Mouse (Mus musculus): ENCODE measurements at regions not wholly inside any gene's neighbourhood (a gene's known extent, or its start where the extent isn't known, plus 50 kb on each side); places are given as distances from the start of the nearest gene placed in this dataset.

DNA sequence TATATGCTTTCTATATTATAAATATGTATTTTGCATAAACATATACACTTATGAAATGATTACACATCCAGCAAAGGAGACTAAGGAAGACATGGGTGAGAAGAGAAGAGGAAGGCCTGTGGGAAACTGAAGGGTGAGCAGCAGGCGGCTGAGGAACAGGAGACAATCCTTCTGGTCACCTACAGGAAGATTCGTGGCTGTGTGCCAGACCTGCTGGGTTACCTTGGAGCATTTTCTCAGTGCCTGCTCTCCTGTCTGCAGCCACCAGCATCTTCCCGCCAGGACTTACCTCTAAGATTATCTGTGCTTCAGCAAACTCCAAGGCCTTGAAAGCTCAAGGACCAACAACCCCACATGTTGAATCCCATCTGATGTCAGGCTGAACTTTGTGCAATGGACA, 258.3 kb upstream of the 3110018I06Rik start:
- Histone ChIP-seq H3K4me3 (no peak overlapping the region), H3K9ac (no peak overlapping the region), H3K36me3 (no peaks in the 10 kb centered on the region), H3K27ac (replicated peaks) (no peak overlapping the region), H3K4me2 (no peak overlapping the region), H3K27me3 (no peaks in the 10 kb centered on the region), H3K4me1 (replicated peaks) (no peaks in the 10 kb centered on the region), H3K9me3 (no peaks in the 10 kb centered on the region)
- ATAC-seq (ENCODE audit: low read depth), result no peak
- WGBS, result 88% methylated on average over 3 of the region's 3 CpGs

DNA sequence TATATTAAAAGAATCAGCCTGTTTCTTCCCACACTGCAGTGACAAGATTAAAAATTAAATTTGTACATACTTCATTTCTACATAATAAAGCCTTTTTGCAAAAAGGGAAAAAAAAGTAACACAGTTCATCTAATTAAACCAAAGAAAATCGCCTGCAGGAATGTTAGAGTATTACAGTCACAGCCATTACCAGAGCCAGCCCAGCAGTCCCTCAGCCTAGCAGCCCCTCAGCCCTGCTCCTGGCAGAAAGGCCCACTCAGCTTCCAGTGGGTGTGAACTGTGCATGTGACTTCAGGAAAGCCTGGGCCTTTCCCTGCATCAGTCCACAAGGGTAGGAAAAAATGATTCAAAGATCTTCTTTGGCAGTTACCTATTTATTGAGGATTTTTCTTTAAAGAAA, 256.8 kb upstream of the 3110018I06Rik start:
- H3K9ac ChIP-seq, result no peak overlapping the region
- no peaks in the 10 kb centered on the region for H3K27me3 ChIP-seq
- H3K4me1 ChIP-seq (replicated peaks), result no peaks in the 10 kb centered on the region
- H3K36me3 ChIP-seq, result no peaks in the 10 kb centered on the region
- H3K27ac ChIP-seq (replicated peaks), result no peak overlapping the region
- no peak overlapping the region for H3K4me3 ChIP-seq
- 28% methylated on average over 1 of the region's 1 CpGs for WGBS
- no peak overlapping the region for H3K4me2 ChIP-seq
- no peaks in the 10 kb centered on the region for H3K9me3 ChIP-seq
- ATAC-seq (ENCODE audit: low read depth), result no peak

DNA sequence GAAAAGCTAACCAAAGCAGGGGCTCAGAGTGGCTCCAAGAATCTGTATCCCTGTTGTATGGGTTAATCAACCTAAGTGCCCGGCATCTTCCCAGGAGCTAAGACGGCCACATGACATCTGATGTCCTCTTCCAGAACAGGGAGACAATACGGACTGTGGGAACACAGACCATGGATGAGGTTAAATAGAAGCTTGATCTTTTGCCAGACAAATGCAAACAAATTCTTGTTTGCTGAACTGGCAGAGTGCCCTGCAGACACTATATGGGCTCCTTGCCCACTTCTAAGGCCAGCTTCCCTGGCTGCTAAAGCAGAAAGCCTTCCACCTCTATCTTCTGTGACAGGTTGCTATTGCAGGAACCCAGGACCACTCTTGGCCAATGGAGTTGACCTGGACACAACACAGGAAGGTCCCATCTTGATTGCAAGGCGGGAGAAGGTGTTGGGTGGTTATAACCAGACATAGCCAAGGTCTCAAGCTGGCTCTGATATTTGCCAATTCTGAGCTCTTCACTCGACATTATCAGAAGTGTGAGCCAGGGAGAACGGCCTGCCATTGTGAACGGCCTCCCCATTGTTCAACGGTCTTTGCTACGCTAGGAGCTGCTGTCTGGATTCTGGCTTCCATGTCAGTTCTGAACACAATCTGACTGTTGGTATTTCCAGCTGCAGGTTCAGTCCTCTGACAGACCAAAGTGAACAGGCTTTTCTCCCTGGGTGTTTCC, 237.5 kb upstream of the 3110018I06Rik start:
- no peak for ATAC-seq (ENCODE audit: low read depth)
- H3K9me3 ChIP-seq, result no peaks in the 10 kb centered on the region
- H3K27me3 ChIP-seq, result no peaks in the 10 kb centered on the region
- no peak overlapping the region for H3K4me3 ChIP-seq
- H3K4me2 ChIP-seq, result no peak overlapping the region
- H3K27ac ChIP-seq (replicated peaks), result no peak overlapping the region
- no peak overlapping the region for H3K9ac ChIP-seq
- peaks cover 4% of the 10 kb centered on the region; the same call in 1 of the 2 replicates for H3K4me1 ChIP-seq (replicated peaks)
- H3K36me3 ChIP-seq, result no peaks in the 10 kb centered on the region
- WGBS, result 70% methylated on average over 9 of the region's 9 CpGs

DNA sequence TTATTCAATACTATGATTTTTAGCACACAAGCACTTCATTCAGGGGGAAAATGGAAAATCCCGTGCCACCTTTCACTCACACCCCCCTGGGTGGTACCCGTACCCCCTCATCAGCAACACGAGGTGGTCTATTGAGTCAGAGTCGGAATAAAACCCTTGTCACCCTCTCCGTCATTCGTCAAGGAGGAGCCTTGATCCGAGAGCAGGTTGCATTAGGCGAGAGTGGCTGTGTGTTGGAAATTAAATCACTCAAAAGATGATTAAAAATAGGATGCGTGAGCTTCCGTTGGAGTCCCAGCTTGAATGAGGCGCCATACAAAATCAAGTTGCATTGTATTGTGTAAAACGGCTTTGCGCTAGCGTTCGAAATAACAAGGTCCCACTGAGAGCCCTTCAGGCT, 236.5 kb upstream of the 3110018I06Rik start:
- Histone ChIP-seq H3K27me3 (no peaks in the 10 kb centered on the region), H3K36me3 (no peaks in the 10 kb centered on the region), H3K4me1 (replicated peaks) (peaks cover 4% of the 10 kb centered on the region; the same call in 1 of the 2 replicates), H3K4me2 (no peak overlapping the region), H3K9me3 (no peaks in the 10 kb centered on the region), H3K9ac (no peak overlapping the region), H3K4me3 (no peak overlapping the region), H3K27ac (replicated peaks) (no peak overlapping the region)
- ATAC-seq (ENCODE audit: low read depth), result no peak
- 61% methylated on average over 15 of the region's 15 CpGs for WGBS

DNA sequence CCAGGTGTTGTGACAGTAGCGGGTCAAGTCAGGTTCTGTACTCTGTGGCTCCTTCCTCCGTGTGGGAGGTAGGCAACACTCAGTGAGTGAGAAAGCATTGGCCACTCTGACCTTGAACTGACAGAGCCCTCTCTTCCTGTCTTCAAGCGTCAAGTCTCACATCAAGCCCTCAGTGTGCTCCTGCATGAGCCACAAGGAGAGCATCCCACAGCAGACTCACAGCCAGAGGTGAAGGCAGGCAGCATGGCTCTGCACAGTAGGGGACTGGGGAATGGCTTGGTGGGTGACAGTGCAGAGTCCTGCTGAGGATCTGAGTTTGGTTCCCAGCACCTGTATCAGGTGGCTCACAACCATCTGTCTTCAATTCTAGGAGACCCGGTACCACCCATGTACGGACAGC, 226.4 kb upstream of the 3110018I06Rik start:
- H3K4me1 ChIP-seq (replicated peaks), result peaks cover 7% of the 10 kb centered on the region; the same call in 1 of the 2 replicates
- H3K27me3 ChIP-seq, result no peaks in the 10 kb centered on the region
- H3K27ac ChIP-seq (replicated peaks), result no peak overlapping the region
- no peak overlapping the region for H3K9ac ChIP-seq
- H3K4me3 ChIP-seq, result no peak overlapping the region
- no peak overlapping the region for H3K4me2 ChIP-seq
- ATAC-seq (ENCODE audit: low read depth), result no peak
- H3K9me3 ChIP-seq, result no peaks in the 10 kb centered on the region
- no peaks in the 10 kb centered on the region for H3K36me3 ChIP-seq
- WGBS, result 95% methylated on average over 5 of the region's 5 CpGs

DNA sequence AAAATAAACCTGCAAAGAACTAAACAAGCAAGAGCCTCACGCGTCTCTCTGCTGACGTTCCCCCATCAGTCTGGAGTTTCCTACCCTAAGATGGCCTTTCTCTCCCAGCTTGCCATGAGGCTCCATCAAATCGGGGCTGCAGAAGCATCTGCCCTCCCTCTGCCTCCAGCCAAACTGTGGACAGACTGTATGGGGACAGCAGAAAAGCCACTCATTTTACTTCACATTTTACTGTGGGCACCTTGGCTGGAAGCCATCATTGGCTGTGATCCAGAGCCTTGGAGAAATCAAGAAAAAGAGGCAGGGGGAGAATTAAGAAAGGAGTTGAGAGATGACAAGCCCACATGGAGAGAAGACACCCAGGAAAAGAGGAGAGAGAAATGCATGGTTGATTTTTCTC, 225.9 kb upstream of the 3110018I06Rik start:
- Histone ChIP-seq H3K9me3 (no peaks in the 10 kb centered on the region), H3K4me1 (replicated peaks) (peaks cover 7% of the 10 kb centered on the region; the same call in 1 of the 2 replicates), H3K27me3 (no peaks in the 10 kb centered on the region), H3K36me3 (no peaks in the 10 kb centered on the region), H3K27ac (replicated peaks) (no peak overlapping the region), H3K9ac (no peak overlapping the region), H3K4me3 (no peak overlapping the region), H3K4me2 (no peak overlapping the region)
- WGBS, result 69% methylated on average over 4 of the region's 4 CpGs
- no peak for ATAC-seq (ENCODE audit: low read depth)

DNA sequence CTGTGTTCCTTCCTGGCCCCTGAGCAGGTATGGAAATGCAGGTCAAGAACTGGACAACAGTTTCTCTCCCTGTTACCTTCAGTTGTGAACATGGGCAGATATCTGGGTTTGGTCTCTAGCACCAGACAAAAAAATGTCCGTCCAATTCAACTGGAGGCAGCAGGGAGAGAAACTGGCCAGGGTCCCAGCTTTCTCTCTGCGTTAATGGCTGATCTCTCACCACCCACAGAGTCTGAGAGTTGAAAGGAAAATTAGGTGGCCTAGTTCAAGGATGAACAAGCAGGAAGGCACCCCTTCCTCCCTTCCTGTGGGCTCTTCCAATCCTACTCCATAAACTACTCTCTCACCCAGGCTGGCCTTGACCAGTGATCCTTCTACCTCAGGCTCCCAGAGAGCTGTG, 221.7 kb upstream of the 3110018I06Rik start:
- WGBS, result 55% methylated on average over 2 of the region's 2 CpGs
- no peaks in the 10 kb centered on the region for H3K27me3 ChIP-seq
- peaks cover 7% of the 10 kb centered on the region; the same call in 1 of the 2 replicates for H3K4me1 ChIP-seq (replicated peaks)
- H3K27ac ChIP-seq (replicated peaks), result no peak overlapping the region
- H3K9ac ChIP-seq, result no peak overlapping the region
- no peaks in the 10 kb centered on the region for H3K36me3 ChIP-seq
- no peaks in the 10 kb centered on the region for H3K9me3 ChIP-seq
- no peak for ATAC-seq (ENCODE audit: low read depth)
- H3K4me2 ChIP-seq, result no peak overlapping the region
- no peak overlapping the region for H3K4me3 ChIP-seq

DNA sequence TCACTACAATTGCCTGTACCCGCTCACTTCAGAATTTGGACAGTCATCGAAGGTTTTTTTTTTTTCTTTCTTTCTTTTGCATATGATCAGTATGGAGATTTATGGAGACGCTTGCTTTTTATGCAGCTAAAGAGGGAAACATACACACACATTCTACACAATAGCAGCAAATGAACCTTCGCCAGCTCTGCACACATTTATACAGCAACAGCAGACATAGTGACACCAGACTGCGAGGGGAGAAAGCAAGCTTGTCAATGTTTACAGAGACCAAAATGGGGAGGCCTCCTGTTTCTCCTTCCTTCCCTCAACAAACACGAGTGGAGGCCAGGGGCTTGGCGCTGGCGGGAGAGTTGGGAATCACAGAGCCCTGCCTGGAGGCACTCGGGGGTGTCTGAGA, 202.8 kb upstream of the 3110018I06Rik start:
- H3K9ac ChIP-seq, result no peak overlapping the region
- no peak overlapping the region for H3K4me2 ChIP-seq
- H3K4me3 ChIP-seq, result no peak overlapping the region
- no peak overlapping the region for H3K27ac ChIP-seq (replicated peaks)
- H3K36me3 ChIP-seq, result no peaks in the 10 kb centered on the region
- WGBS, result 70% methylated on average over 9 of the region's 9 CpGs
- H3K27me3 ChIP-seq, result no peaks in the 10 kb centered on the region
- peaks cover 7% of the 10 kb centered on the region; the same call in 1 of the 2 replicates for H3K4me1 ChIP-seq (replicated peaks)
- ATAC-seq (ENCODE audit: low read depth), result no peak
- H3K9me3 ChIP-seq, result no peaks in the 10 kb centered on the region

DNA sequence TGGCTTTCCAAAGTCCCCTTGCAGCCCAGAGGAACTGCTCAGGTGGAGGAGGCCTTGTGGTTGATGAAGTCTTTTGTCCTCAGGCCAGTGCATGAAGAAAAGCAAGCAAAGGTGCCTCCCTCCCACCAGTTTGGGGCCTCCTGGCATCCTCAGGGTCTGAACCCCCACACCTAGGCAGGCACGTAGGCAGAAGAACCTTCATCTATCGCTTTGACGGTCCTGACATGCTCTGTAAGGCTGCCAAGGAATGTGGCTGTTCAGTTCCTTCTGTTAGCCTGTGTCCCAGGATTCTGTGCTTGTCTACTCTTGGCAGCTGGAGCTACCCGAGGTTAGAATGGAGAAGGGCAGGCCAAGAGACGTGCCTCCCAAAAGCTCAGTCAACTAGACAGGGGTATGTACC, 197.1 kb upstream of the 3110018I06Rik start:
- H3K9me3 ChIP-seq, result no peaks in the 10 kb centered on the region
- H3K4me1 ChIP-seq (replicated peaks), result peaks cover 7% of the 10 kb centered on the region; the same call in 1 of the 2 replicates
- no peaks in the 10 kb centered on the region for H3K36me3 ChIP-seq
- no peak overlapping the region for H3K27ac ChIP-seq (replicated peaks)
- H3K4me3 ChIP-seq, result no peak overlapping the region
- ATAC-seq (ENCODE audit: low read depth), result no peak
- H3K4me2 ChIP-seq, result no peak overlapping the region
- no peaks in the 10 kb centered on the region for H3K27me3 ChIP-seq
- no peak overlapping the region for H3K9ac ChIP-seq
- 87% methylated on average over 5 of the region's 5 CpGs for WGBS

DNA sequence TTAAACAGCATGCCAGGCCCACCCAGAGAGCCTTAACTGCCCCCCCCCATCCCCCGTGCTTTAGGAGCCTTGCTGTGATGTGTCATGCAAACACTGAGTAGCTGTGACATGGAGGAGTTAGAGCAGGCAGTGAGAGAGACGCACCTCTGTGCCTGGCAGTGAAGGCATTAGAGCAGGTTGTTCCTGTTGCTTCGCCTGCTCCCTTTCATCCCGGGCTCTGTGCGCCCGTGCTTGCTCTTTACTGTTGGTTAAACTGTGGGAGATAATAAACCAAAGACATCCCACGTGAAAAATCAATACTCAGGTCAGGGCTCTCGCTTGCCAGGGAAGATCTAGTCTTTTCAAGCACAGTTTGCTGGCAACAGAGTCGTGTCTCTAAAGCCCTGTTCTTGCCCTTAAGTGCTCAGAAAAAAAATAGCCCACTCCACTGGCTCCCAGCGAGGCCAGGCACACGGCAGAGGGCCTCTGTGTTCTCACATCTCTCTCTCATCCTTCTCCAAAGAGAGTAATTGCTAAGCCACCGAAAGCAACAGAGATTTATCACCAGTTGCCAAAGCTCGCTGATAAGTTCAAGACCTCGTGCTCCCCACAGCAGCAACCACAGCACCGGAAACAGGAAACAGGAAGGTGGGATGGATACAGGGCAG, 181.2 kb upstream of the 3110018I06Rik start:
- ATAC-seq (ENCODE audit: low read depth), result no peak; the same call in 1 of the 2 replicates
- WGBS, result 23% methylated on average over 15 of the region's 15 CpGs

DNA sequence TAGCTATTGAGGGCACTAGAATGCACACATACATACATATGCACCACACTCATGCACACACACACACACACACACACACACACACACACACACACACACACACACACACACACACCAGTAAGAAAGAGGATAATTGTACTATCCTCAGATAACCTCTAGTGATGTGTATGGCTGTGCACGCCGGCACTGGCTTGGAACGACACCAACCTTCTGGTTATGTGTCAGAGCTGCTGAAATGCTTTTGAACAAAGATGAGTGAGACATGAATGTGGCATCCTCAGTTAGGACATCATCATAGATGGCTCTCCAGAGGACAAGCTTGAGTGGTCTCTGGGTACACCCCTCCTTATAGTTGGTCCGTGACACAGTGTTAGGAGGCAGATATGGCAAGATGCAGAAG, 173.0 kb upstream of the 3110018I06Rik start:
- Histone ChIP-seq H3K4me2 (no peak overlapping the region), H3K9me3 (no peaks in the 10 kb centered on the region), H3K27me3 (no peaks in the 10 kb centered on the region), H3K4me3 (no peak overlapping the region), H3K36me3 (no peaks in the 10 kb centered on the region), H3K4me1 (replicated peaks) (no peaks in the 10 kb centered on the region), H3K27ac (replicated peaks) (no peak overlapping the region), H3K9ac (no peak overlapping the region)
- WGBS, result 94% methylated on average over 4 of the region's 4 CpGs
- ATAC-seq (ENCODE audit: low read depth), result no peak

More for the DNA sequence above, 181.2 kb upstream of the 3110018I06Rik start:
- Histone ChIP-seq H3K4me2 (no peak overlapping the region), H3K9me3 (no peaks in the 10 kb centered on the region), H3K4me1 (replicated peaks) (peaks cover 11% of the 10 kb centered on the region), H3K4me3 (no peak overlapping the region), H3K36me3 (no peaks in the 10 kb centered on the region), H3K27me3 (no peaks in the 10 kb centered on the region), H3K9ac (no peak overlapping the region), H3K27ac (replicated peaks) (no peak overlapping the region)

DNA sequence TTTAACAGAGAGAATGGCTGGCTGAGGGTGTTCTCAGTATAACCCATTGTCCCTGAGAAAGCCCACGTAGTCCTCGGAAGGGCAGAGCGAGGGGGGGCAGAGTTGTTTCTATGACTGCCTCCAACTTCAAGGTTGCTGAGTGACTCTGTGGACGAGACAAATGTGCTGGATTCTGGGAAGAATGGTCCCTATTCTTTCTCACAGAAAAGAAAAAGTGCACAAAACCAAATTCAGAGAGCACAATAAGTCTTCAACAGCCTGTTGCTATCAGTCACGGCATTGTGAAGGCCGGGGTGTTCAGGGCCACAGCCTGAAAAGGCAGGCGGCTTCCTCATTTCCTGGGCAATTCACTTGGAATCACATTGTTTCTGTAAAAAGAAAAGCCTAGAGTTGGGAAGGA, 165.6 kb upstream of the 3110018I06Rik start:
- H3K9ac ChIP-seq, result no peak overlapping the region
- no peak overlapping the region for H3K4me3 ChIP-seq
- no peaks in the 10 kb centered on the region for H3K27me3 ChIP-seq
- H3K9me3 ChIP-seq, result no peaks in the 10 kb centered on the region
- H3K4me1 ChIP-seq (replicated peaks), result 0 out of 2 replicates have a peak, but pooled peaks cover 4% of the 10 kb centered on the region
- H3K36me3 ChIP-seq, result no peaks in the 10 kb centered on the region
- H3K27ac ChIP-seq (replicated peaks), result no peak overlapping the region
- no peak overlapping the region for H3K4me2 ChIP-seq
- ATAC-seq (ENCODE audit: low read depth), result no peak
- 17% methylated on average over 7 of the region's 7 CpGs for WGBS
